Mouse (Mus musculus): Measurements from ENCODE around the gene Gm12216.

Gene Gm12216

GRCm38 (mm10) chr11:53736771-53737572 is 122.1 kb downstream of the Gm12216 start:
- in situ Hi-C loops (cut with MboI; ENCODE audit: low pct_unique_long_range_greater_than_20kb in 1 of 2, low sequenced_read_pairs in 2 of 2, unreplicated experiment in 1 of 2) = no loop called here

GRCm38 (mm10) chr11:53735682-53736245 is 123.3 kb downstream of the Gm12216 start:
- in situ Hi-C loops (cut with MboI; ENCODE audit: low pct_unique_long_range_greater_than_20kb in 1 of 2, low sequenced_read_pairs in 2 of 2, unreplicated experiment in 1 of 2) = no loop called here

- in situ Hi-C loops (cut with MboI; ENCODE audit: low pct_unique_long_range_greater_than_20kb in 1 of 2, low sequenced_read_pairs in 2 of 2, unreplicated experiment in 1 of 2) = no loop called here
Observed at GRCm38 (mm10) chr11:53734970-53735681, 123.9 kb downstream of the Gm12216 start.

- in situ Hi-C loops (cut with MboI; ENCODE audit: low pct_unique_long_range_greater_than_20kb in 1 of 2, low sequenced_read_pairs in 2 of 2, unreplicated experiment in 1 of 2) = no loop called here
Observed at GRCm38 (mm10) chr11:53734431-53734830, 124.6 kb downstream of the Gm12216 start.

GRCm38 (mm10) chr11:53733824-53734223 is 125.2 kb downstream of the Gm12216 start:
- in situ Hi-C loops (cut with MboI; ENCODE audit: low pct_unique_long_range_greater_than_20kb in 1 of 2, low sequenced_read_pairs in 2 of 2, unreplicated experiment in 1 of 2) = no loop called here

All from mouse embryonic stem cell (cell line).